Mouse (Mus musculus) hindbrain, postnatal 0 days (tissue): ENCODE results near the gene B4galt1. TPM values are rescaled to one million over a fixed set of nuclear protein-coding genes. Genes with fewer than 3 reads are reported as not detected.

Experiments
- ATAC-seq: fragments of 200-750 bp; cut with Nextera tagmentation; 2 replicates; pipeline ENCODE4 v1.8.0; 2017; ENCODE audit warnings: mild to moderate bottlenecking, moderate TSS enrichment, moderate library complexity
- DNase-seq: peaks from one replicate; pipeline ENCODE4 v3.0.0-alpha.2; 2015; ENCODE audit warnings: low spot score
- H3K27ac ChIP-seq: fragments of 300-500 bp; sonication (generic); 2 replicates; pipeline ENCODE4 v1.5.1; 2014; ENCODE audit warnings: mild to moderate bottlenecking
- H3K27me3 ChIP-seq: fragments of 300-500 bp; sonication (generic); 2 replicates; pipeline ENCODE4 v1.6.1; 2014; ENCODE audit warnings: low read length, mixed read lengths; ENCODE audit not compliant: insufficient read depth
- H3K36me3 ChIP-seq: fragments of 300-500 bp; sonication (generic); 2 replicates; pipeline ENCODE4 v1.6.1; 2014; ENCODE audit warnings: low read length, mixed read lengths; ENCODE audit not compliant: insufficient read depth
- H3K4me1 ChIP-seq: fragments of 300-500 bp; sonication (generic); 2 replicates; pipeline ENCODE4 v1.6.1; 2014; ENCODE audit warnings: antibody characterized with exemption, low read length, mixed read lengths; ENCODE audit not compliant: insufficient read depth
- H3K4me2 ChIP-seq: fragments of 300-500 bp; sonication (generic); 2 replicates; pipeline ENCODE4 v1.6.1; 2014; ENCODE audit warnings: low read depth, mild to moderate bottlenecking, low read length, moderate library complexity, mixed read lengths
- H3K4me3 ChIP-seq: fragments of 300-500 bp; sonication (generic); 2 replicates; pipeline ENCODE4 v1.5.1; 2014; ENCODE audit warnings: low read length
- H3K9ac ChIP-seq: fragments of 300-500 bp; sonication (generic); replicated peaks from 2 replicates; pipeline ENCODE4 v1.6.1; 2014; ENCODE audit warnings: mild to moderate bottlenecking, low read length, moderate library complexity, mixed read lengths
- H3K9me3 ChIP-seq: fragments of 300-500 bp; sonication (generic); 2 replicates; pipeline ENCODE4 v1.6.1; 2016; ENCODE audit warnings: low read length, mixed read lengths
- CTCF ChIP-seq: IDR thresholded peaks from 2 replicates; pipeline ENCODE4 v1.5.1; 2016; ENCODE audit warnings: antibody characterized with exemption, control low read depth, low read depth
- WGBS: fragments of 180-500 bp; shearing (Covaris S2); extraction: QIAGEN DNeasy Blood & Tissue Kit; methylation state at CpG from one replicate; pipeline ENCODE4 v1.1.7; 2014; 5-methylcytosine and 5-hydroxymethylcytosine counted together
- polyA plus RNA-seq: library from polyadenylated mRNA; unstranded; fragments of >200 nt; fragmentation: Nextera tagmentation; extraction: Ambion mirVana; gene quantifications from 2 replicates; pipeline ENCODE4 v1.2.1, GENCODE M21; 2015
- total RNA-seq: library from RNA; depleted of rRNA; stranded (reverse); fragments of >200 nt; gene quantifications from 2 replicates; pipeline ENCODE4 v1.2.3, GENCODE M21; 2014

B4galt1 gene
- total and polyA plus RNA-seq, 2 experiments from 2014 or later: 7.6 to 14.5 TPM

GRCm38 (mm10) chr4:40891206-40891605, 37.4 kb upstream of the B4galt1 start:
- no peaks in the 10 kb centered on the region for H3K27me3 ChIP-seq
- no peaks in the 10 kb centered on the region for H3K36me3 ChIP-seq
- no peak for TF ChIP-seq CTCF
- H3K27ac ChIP-seq: no peak overlapping the region
- no peak overlapping the region for H3K9ac ChIP-seq
- H3K4me2 ChIP-seq: no peak overlapping the region
- DNase-seq (no peak), ATAC-seq (no peak)
- no peaks in the 10 kb centered on the region for H3K9me3 ChIP-seq
- H3K4me1 ChIP-seq: no peaks in the 10 kb centered on the region
- WGBS: 62% methylated on average over 5 of the region's 5 CpGs
- H3K4me3 ChIP-seq: no peak overlapping the region

GRCm38 (mm10) chr4:40889983-40890382, 36.2 kb upstream of the B4galt1 start:
- WGBS: 86% methylated on average over 4 of the region's 4 CpGs
- Histone ChIP-seq H3K27ac (no peak overlapping the region), H3K27me3 (no peaks in the 10 kb centered on the region), H3K36me3 (no peaks in the 10 kb centered on the region), H3K9ac (no peak overlapping the region), H3K4me2 (no peak overlapping the region), H3K9me3 (no peaks in the 10 kb centered on the region), H3K4me1 (no peaks in the 10 kb centered on the region), H3K4me3 (no peak overlapping the region)
- no peak for DNase-seq
- no peak for TF ChIP-seq CTCF
- no peak for ATAC-seq

GRCm38 (mm10) chr4:40889252-40889651, 35.4 kb upstream of the B4galt1 start:
- ATAC-seq (no peak), DNase-seq (no peak)
- Histone ChIP-seq H3K4me1 (no peaks in the 10 kb centered on the region), H3K9ac (no peak overlapping the region), H3K4me2 (no peak overlapping the region), H3K36me3 (no peaks in the 10 kb centered on the region), H3K27me3 (no peaks in the 10 kb centered on the region), H3K9me3 (no peaks in the 10 kb centered on the region), H3K4me3 (no peak overlapping the region), H3K27ac (no peak overlapping the region)
- WGBS: 63% methylated on average over 3 of the region's 3 CpGs
- TF ChIP-seq CTCF: no peak

GRCm38 (mm10) chr4:40888839-40889238, 35.0 kb upstream of the B4galt1 start:
- no peak for TF ChIP-seq CTCF
- WGBS: 80% methylated on average over 11 of the region's 11 CpGs
- Histone ChIP-seq H3K4me2 (no peak overlapping the region), H3K27ac (no peak overlapping the region), H3K9me3 (no peaks in the 10 kb centered on the region), H3K4me1 (no peaks in the 10 kb centered on the region), H3K36me3 (no peaks in the 10 kb centered on the region), H3K9ac (no peak overlapping the region), H3K4me3 (no peak overlapping the region), H3K27me3 (no peaks in the 10 kb centered on the region)
- no peak for DNase-seq
- no peak for ATAC-seq

GRCm38 (mm10) chr4:40885883-40886282, 32.1 kb upstream of the B4galt1 start:
- Histone ChIP-seq H3K4me2 (no peak overlapping the region), H3K27ac (no peak overlapping the region), H3K9me3 (no peaks in the 10 kb centered on the region), H3K4me1 (no peaks in the 10 kb centered on the region), H3K27me3 (no peaks in the 10 kb centered on the region), H3K36me3 (no peaks in the 10 kb centered on the region), H3K4me3 (no peak overlapping the region), H3K9ac (no peak overlapping the region)
- WGBS: 74% methylated on average over 4 of the region's 4 CpGs
- ATAC-seq (no peak), DNase-seq (no peak)
- no peak for TF ChIP-seq CTCF

GRCm38 (mm10) chr4:40885166-40885525, 31.3 kb upstream of the B4galt1 start:
- ATAC-seq (no peak), DNase-seq (no peak)
- no peak overlapping the region for H3K9ac ChIP-seq
- no peak for TF ChIP-seq CTCF
- no peaks in the 10 kb centered on the region for H3K36me3 ChIP-seq
- no peaks in the 10 kb centered on the region for H3K4me1 ChIP-seq
- H3K9me3 ChIP-seq: no peaks in the 10 kb centered on the region
- no peak overlapping the region for H3K4me2 ChIP-seq
- H3K4me3 ChIP-seq: no peak overlapping the region
- 83% methylated on average over 2 of the region's 2 CpGs for WGBS
- H3K27me3 ChIP-seq: no peaks in the 10 kb centered on the region
- H3K27ac ChIP-seq: no peak overlapping the region

- no peaks in the 10 kb centered on the region for H3K4me1 ChIP-seq
- 87% methylated on average over 12 of the region's 12 CpGs for WGBS
- DNase-seq: no peak
Observed at GRCm38 (mm10) chr4:40884282-40885165, 30.7 kb upstream of the B4galt1 start.

More at GRCm38 (mm10) chr4:40884282-40885165, 30.7 kb upstream of the B4galt1 start:
- ATAC-seq: no peak
- no peaks in the 10 kb centered on the region for H3K9me3 ChIP-seq
- no peak overlapping the region for H3K27ac ChIP-seq
- H3K27me3 ChIP-seq: no peaks in the 10 kb centered on the region
- no peak overlapping the region for H3K9ac ChIP-seq
- no peak for TF ChIP-seq CTCF
- no peak overlapping the region for H3K4me2 ChIP-seq
- no peaks in the 10 kb centered on the region for H3K36me3 ChIP-seq
- H3K4me3 ChIP-seq: no peak overlapping the region
